Mouse (Mus musculus): ENCODE measurements around the gene Cisd1. TPM values are rescaled to one million over a fixed set of nuclear protein-coding genes. Genes with fewer than 3 reads are reported as not detected.

Cisd1 gene
- total and polyA plus RNA-seq, 3 experiments: 81.8 to 111 (median 100) TPM

GRCm38 (mm10) chr10:71389311-71389710 is 44.6 kb upstream of the Cisd1 start:
- H3K9me3 ChIP-seq (replicated peaks; ENCODE audit: low read length): peaks cover 10% of the 10 kb centered on the region
- dilution Hi-C loops (cut with MboI; ENCODE audit: extremely low pct_ligation_motif_present, extremely low pct_unique_long_range_greater_than_20kb, low sequenced_read_pairs): no loop called here
- no peak for DNase-seq (ENCODE audit: extremely low read depth)
- peaks cover 0 to 12% of the 10 kb centered on the region in 2 experiments; a peak in 2 of 4 replicates for H3K4me1 ChIP-seq (ENCODE audit: control insufficient read depth in 1 of 2, insufficient read depth in 2 of 2)
- H3K4me3 ChIP-seq (replicated peaks in 1 of 3; ENCODE audit: low read depth in 2 of 3, low read length in 2 of 3, poor library complexity in 1 of 3): no peak overlapping the region
- no peak overlapping the region for H3K27ac ChIP-seq (ENCODE audit: insufficient read depth, low read depth)
- no peak for TF ChIP-seq ZMIZ1 (IDR thresholded peaks at IDR 0.05; ENCODE audit: low read depth, low read length)
- no peak for TF ChIP-seq POLR2A (IDR thresholded peaks at IDR 0.05; ENCODE audit: low read depth, low read length)
- TF ChIP-seq SMC3 (IDR thresholded peaks at IDR 0.05; ENCODE audit: low read depth, low read length): no peak
- no peak for TF ChIP-seq NELFE (IDR thresholded peaks at IDR 0.05; ENCODE audit: low read depth, low read length)
- no peak for TF ChIP-seq ZKSCAN1 (IDR thresholded peaks at IDR 0.05; ENCODE audit: borderline replicate concordance, low read depth, low read length)
- no peak for TF ChIP-seq RAD21 (IDR thresholded peaks at IDR 0.05; ENCODE audit: low read depth, low read length)
- TF ChIP-seq ZC3H11A (IDR thresholded peaks at IDR 0.05; ENCODE audit: low read depth, low read length): no peak
- TF ChIP-seq MAZ (IDR thresholded peaks at IDR 0.05; ENCODE audit: low read depth, low read length): no peak
- in situ Hi-C loops (cut with MboI; ENCODE audit: low pct_ligation_motif_present, low pct_unique_long_range_greater_than_20kb, low sequenced_read_pairs): no loop called here
- H3K79me2 ChIP-seq (replicated peaks; ENCODE audit: control insufficient read depth, extremely low read depth, insufficient read depth, poor library complexity, severe bottlenecking): no peaks in the 10 kb centered on the region
- H3K36me3 ChIP-seq (replicated peaks in 1 of 2; ENCODE audit: control insufficient read depth in 1 of 2, insufficient read depth in 1 of 2, low read length in 1 of 2): peaks cover 0 to 8% of the 10 kb centered on the region in 2 experiments
- H3K27me3 ChIP-seq (replicated peaks): no peaks in the 10 kb centered on the region
- H3K4me2 ChIP-seq (ENCODE audit: insufficient read depth, low read depth, poor library complexity, severe bottlenecking): no peak overlapping the region
- no peak overlapping the region for H3K9ac ChIP-seq (ENCODE audit: insufficient read depth, low read depth)

- Histone ChIP-seq H3K9me3 (replicated peaks; ENCODE audit: low read length) (no peaks in the 10 kb centered on the region), H3K36me3 (replicated peaks in 1 of 2; ENCODE audit: control insufficient read depth in 1 of 2, insufficient read depth in 1 of 2, low read length in 1 of 2) (peaks cover 7 to 34% of the 10 kb centered on the region in 2 experiments), H3K4me2 (ENCODE audit: insufficient read depth, low read depth, poor library complexity, severe bottlenecking) (no peak overlapping the region), H3K4me1 (ENCODE audit: control insufficient read depth in 1 of 2, insufficient read depth in 2 of 2) (peaks cover 0 to 39% of the 10 kb centered on the region in 2 experiments; a peak in 2 of 4 replicates), H3K4me3 (replicated peaks in 1 of 3; ENCODE audit: low read depth in 2 of 3, low read length in 2 of 3, poor library complexity in 1 of 3) (no peak overlapping the region), H3K79me2 (replicated peaks; ENCODE audit: control insufficient read depth, extremely low read depth, insufficient read depth, poor library complexity, severe bottlenecking) (no peaks in the 10 kb centered on the region), H3K27me3 (replicated peaks) (no peaks in the 10 kb centered on the region), H3K9ac (ENCODE audit: insufficient read depth, low read depth) (no peak overlapping the region), H3K27ac (ENCODE audit: insufficient read depth, low read depth) (no peak overlapping the region)
- in situ Hi-C loops (cut with MboI; ENCODE audit: low pct_ligation_motif_present, low pct_unique_long_range_greater_than_20kb, low sequenced_read_pairs) (no loop called here), dilution Hi-C loops (cut with MboI; ENCODE audit: extremely low pct_ligation_motif_present, extremely low pct_unique_long_range_greater_than_20kb, low sequenced_read_pairs) (no loop called here)
- no peak for DNase-seq (ENCODE audit: extremely low read depth)
- TF ChIP-seq POLR2A (IDR thresholded peaks at IDR 0.05; ENCODE audit: low read depth, low read length): no peak
- TF ChIP-seq JUN (IDR thresholded peaks at IDR 0.05; ENCODE audit: insufficient read depth, low read depth, low read length): no peak
- TF ChIP-seq UBTF (IDR thresholded peaks at IDR 0.05; ENCODE audit: low read depth, low read length): no peak
- no peak for TF ChIP-seq BHLHE40 (IDR thresholded peaks at IDR 0.05; ENCODE audit: low read depth, low read length)
- TF ChIP-seq ZMIZ1 (IDR thresholded peaks at IDR 0.05; ENCODE audit: low read depth, low read length): no peak
- no peak for TF ChIP-seq KAT2A (IDR thresholded peaks at IDR 0.05; ENCODE audit: insufficient replicate concordance, low read length)
- no peak for TF ChIP-seq IRF4 (IDR thresholded peaks at IDR 0.05; ENCODE audit: low read depth, low read length)
- TF ChIP-seq SIN3A (IDR thresholded peaks at IDR 0.05; ENCODE audit: low read length): no peak
- TF ChIP-seq HCFC1 (IDR thresholded peaks at IDR 0.05; ENCODE audit: low read depth, low read length): no peak
- TF ChIP-seq ETS1 (conservative IDR thresholded peaks at IDR 0.05; ENCODE audit: low read depth, low read length): no peak
- no peak for TF ChIP-seq EP300 (IDR thresholded peaks at IDR 0.05; ENCODE audit: low read length)
- TF ChIP-seq MAX (IDR thresholded peaks at IDR 0.05; ENCODE audit: low read length): no peak
- no peak for TF ChIP-seq MAFK (IDR thresholded peaks at IDR 0.05; ENCODE audit: insufficient replicate concordance, low read length)
- no peak for TF ChIP-seq NRF1 (IDR thresholded peaks at IDR 0.05; ENCODE audit: low read depth, low read length)
- TF ChIP-seq MAZ (IDR thresholded peaks at IDR 0.05; ENCODE audit: low read depth, low read length): no peak
- TF ChIP-seq RAD21 (IDR thresholded peaks at IDR 0.05; ENCODE audit: low read depth, low read length): no peak
These were observed 39.6 kb upstream of the Cisd1 start for GRCm38 (mm10) chr10:71384159-71385044.

Data from CH12.LX (cell line).